Mouse (Mus musculus): ENCODE data around the gene Gm47429. TPM values are rescaled to one million over a fixed set of nuclear protein-coding genes. Genes with fewer than 3 reads are reported as not detected.
"Not testable (repeated sequence)": the region's sequence is repeated elsewhere in the genome, so short reads cannot be mapped to it uniquely, and the experiment has no call there.

Gm47429 gene
- not detected in 2 replicates for polyA plus RNA-seq (2012; ENCODE audit: insufficient read depth, insufficient read length, missing spikeins)

DNA sequence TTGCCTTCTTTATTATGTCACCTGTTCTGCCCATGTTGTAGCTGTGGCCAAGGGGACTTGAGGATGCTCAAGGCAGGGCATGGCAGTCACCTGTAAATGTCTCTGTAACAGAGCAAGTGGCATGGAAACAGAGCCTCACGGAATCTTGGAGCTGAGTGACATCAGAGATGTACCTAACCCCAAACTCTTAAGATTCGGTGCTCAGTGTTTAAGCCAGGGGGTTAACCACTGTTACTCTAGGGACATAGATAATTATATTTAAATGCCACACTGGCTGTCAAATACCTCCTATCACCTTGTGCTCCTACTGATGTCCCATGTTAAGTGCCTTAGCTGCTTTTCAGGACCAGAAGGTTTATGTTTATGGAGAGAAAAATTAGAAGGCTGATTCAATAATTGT, at the start of gene Gm47429:
Gene Gm47429, minus strand, starts transcription at position 101 of the 400 bp plus-strand sequence.
- Histone ChIP-seq H3K4me3 (ENCODE audit: insufficient read depth, low read length) (no peak within 1 kb of the TSS), H3K4me1 (ENCODE audit: control insufficient read depth, insufficient read depth, low read length) (no peaks in the 10 kb centered on the region), H3K27ac (ENCODE audit: insufficient read depth, low read depth, low read length) (no peak within 1 kb of the TSS)
- TF ChIP-seq CTCF (IDR thresholded peaks at IDR 0.05; ENCODE audit: low read depth, low read length) (no peak), POLR2A (IDR thresholded peaks at IDR 0.05; ENCODE audit: borderline replicate concordance, low read depth, low read length) (no peak)

DNA sequence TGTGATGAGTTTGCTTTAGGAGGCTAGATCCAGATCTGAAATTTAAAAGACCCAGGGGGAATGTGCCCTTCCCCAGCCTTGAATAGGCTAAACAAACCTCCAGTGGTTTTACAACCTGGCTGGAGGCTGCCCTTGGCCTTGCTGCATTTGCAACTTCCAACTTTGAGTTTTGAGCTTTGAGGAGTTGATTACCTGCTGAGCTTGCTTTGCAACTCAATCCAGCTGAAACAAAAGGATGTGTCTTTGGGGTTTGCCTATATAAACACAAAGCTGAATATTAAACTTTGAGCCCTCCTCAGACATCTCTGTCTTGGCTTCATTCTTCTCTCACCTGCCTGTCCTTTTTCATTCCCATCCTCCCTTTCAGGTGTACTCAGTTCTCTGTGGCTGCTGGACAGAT, 44.8 kb upstream of the Gm47429 start:
- H3K27ac ChIP-seq (ENCODE audit: insufficient read depth, low read depth, low read length); H3K4me3 ChIP-seq (ENCODE audit: insufficient read depth, low read length); H3K4me1 ChIP-seq (ENCODE audit: control insufficient read depth, insufficient read depth, low read length): not testable (repeated sequence)

DNA sequence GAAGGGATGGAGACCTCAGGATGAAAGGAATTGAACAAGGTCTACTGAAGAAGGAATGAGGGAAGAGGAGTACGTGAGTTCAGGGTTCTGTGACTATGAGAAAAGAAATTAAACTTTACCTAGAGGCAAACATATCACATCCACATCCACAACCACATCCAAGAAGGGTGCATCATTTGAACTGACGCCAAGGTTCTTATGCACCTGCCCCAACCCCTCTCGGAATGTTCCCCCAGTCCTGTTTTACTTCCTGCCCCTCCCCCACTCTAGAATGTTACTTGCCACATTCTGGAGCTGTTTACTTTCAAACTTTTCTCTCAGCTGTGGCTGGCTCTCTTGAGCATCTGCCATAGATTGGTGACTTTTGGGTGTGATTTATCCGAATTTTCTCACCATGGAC, 23.3 kb upstream of the Gm47429 start, which contains the start of gene Nutm2:
Gene Nutm2, plus strand, starts transcription at position 301 of the 400 bp plus-strand sequence.
- H3K4me1 ChIP-seq (ENCODE audit: control insufficient read depth, insufficient read depth, low read length): no peaks in the 10 kb centered on the region
- TF ChIP-seq CTCF (IDR thresholded peaks at IDR 0.05; ENCODE audit: low read depth, low read length) (no peak), POLR2A (IDR thresholded peaks at IDR 0.05; ENCODE audit: borderline replicate concordance, low read depth, low read length) (no peak)
- H3K27ac ChIP-seq (ENCODE audit: insufficient read depth, low read depth, low read length): no peak within 1 kb of the TSS
- H3K4me3 ChIP-seq (ENCODE audit: insufficient read depth, low read length): no peak within 1 kb of the TSS

GRCm38 (mm10) chr13:50464621-50465562, 21.2 kb upstream of the Gm47429 start:
- Histone ChIP-seq H3K4me1 (ENCODE audit: control insufficient read depth, insufficient read depth, low read length) (no peaks in the 10 kb centered on the region), H3K4me3 (ENCODE audit: insufficient read depth, low read length) (no peak overlapping the region), H3K27ac (ENCODE audit: insufficient read depth, low read depth, low read length) (no peak overlapping the region)
- TF ChIP-seq POLR2A (IDR thresholded peaks at IDR 0.05; ENCODE audit: borderline replicate concordance, low read depth, low read length) (no peak), CTCF (IDR thresholded peaks at IDR 0.05; ENCODE audit: low read depth, low read length) (no peak)

DNA sequence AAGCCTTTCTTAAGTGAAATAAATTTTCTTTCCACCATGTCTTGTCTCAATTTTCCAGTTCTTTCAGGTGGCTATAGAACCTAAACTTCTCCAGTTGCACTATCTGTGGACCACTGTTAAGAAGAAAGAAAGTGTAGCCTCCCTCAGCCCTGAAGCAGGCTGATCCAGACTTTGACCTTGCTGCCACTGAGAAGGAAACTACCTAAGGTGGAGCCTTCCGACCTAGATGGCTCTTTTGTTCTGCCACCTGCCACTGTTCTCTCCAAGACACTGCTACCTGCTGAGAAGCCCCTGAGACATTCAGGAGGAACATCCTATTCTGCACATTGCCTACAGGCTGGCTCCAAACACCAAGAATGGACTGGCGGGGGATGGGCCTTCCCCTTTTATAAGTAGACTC, 16.7 kb upstream of the Gm47429 start:
- not testable (repeated sequence) for H3K27ac ChIP-seq (ENCODE audit: insufficient read depth, low read depth, low read length); H3K4me3 ChIP-seq (ENCODE audit: insufficient read depth, low read length); H3K4me1 ChIP-seq (ENCODE audit: control insufficient read depth, insufficient read depth, low read length)

DNA sequence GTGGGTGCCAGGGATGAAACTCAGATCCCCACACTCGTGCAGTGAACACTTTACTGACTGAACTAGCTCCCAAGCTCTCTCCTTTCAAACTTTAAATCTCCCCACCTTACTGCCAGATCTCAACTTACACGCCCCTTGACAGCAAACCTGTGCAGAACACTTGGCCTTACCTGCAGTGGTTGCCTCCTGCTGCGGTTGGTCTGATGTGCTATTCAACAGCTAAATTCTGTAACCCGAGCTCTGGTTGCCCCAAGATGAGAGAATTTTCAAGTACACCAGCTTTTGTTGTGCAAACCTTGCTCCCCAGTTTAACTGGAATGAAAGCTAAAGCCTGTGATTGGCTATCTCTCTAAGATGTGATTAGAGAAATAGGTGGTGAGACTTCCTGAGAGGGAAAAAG, 9.7 kb upstream of the Gm47429 start:
- Histone ChIP-seq H3K4me3 (ENCODE audit: insufficient read depth, low read length) (no peak overlapping the region), H3K27ac (ENCODE audit: insufficient read depth, low read depth, low read length) (no peak overlapping the region), H3K4me1 (ENCODE audit: control insufficient read depth, insufficient read depth, low read length) (no peaks in the 10 kb centered on the region)
- TF ChIP-seq POLR2A (IDR thresholded peaks at IDR 0.05; ENCODE audit: borderline replicate concordance, low read depth, low read length): no peak
- TF ChIP-seq CTCF (IDR thresholded peaks at IDR 0.05; ENCODE audit: low read depth, low read length): no peak

GRCm38 (mm10) chr13:50452266-50452665, 8.6 kb upstream of the Gm47429 start:
- H3K4me1 ChIP-seq (ENCODE audit: control insufficient read depth, insufficient read depth, low read length); H3K4me3 ChIP-seq (ENCODE audit: insufficient read depth, low read length); H3K27ac ChIP-seq (ENCODE audit: insufficient read depth, low read depth, low read length): not testable (repeated sequence)

DNA sequence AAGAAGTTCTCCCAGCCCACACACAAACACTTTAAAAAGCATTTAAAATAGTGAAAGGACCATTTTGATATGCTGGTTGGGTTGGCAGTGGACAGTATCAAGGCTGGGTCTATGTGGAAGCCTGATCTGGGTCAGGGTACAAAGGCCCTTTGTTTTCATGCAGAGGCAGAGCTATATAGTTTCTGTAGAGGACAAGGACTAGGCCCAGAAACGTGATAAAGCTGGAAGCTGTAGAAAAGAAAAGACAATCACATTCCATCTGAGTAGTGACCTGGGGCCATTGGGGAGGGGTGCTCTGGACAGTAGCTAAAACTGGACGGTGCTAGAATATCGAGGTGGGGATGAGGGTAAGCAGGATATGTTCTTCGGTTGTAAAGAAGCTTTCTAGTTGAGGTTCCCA, 1.5 kb upstream of the Gm47429 start:
- no peak overlapping the region for H3K4me3 ChIP-seq (ENCODE audit: insufficient read depth, low read length)
- H3K27ac ChIP-seq (ENCODE audit: insufficient read depth, low read depth, low read length): no peak overlapping the region
- H3K4me1 ChIP-seq (ENCODE audit: control insufficient read depth, insufficient read depth, low read length): no peaks in the 10 kb centered on the region
- TF ChIP-seq CTCF (IDR thresholded peaks at IDR 0.05; ENCODE audit: low read depth, low read length) (no peak), POLR2A (IDR thresholded peaks at IDR 0.05; ENCODE audit: borderline replicate concordance, low read depth, low read length) (no peak)

DNA sequence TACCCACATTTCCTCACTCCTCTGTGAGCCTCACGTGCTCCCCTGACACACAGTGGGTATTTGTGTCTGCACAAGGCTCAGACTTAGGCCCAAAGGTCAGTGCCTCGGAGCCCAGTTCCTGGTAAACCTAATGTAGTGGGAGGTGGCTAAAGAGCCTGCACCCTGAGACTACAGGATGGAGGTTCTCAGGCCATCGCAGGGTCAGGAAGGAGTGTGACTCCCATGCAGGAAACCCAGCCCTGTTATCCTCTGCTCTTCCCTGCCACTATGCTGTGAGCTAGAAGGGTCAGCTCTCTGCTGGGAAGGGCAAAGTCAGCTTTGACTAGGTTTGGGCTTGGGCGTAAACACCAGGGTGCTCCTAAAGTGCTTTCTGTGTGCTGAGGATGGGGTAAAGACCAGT, 17.0 kb downstream of the Gm47429 start:
- no peak for TF ChIP-seq CTCF (IDR thresholded peaks at IDR 0.05; ENCODE audit: low read depth, low read length)
- TF ChIP-seq POLR2A (IDR thresholded peaks at IDR 0.05; ENCODE audit: borderline replicate concordance, low read depth, low read length): no peak
- Histone ChIP-seq H3K4me1 (ENCODE audit: control insufficient read depth, insufficient read depth, low read length) (no peaks in the 10 kb centered on the region), H3K4me3 (ENCODE audit: insufficient read depth, low read length) (no peak overlapping the region), H3K27ac (ENCODE audit: insufficient read depth, low read depth, low read length) (no peak overlapping the region)

DNA sequence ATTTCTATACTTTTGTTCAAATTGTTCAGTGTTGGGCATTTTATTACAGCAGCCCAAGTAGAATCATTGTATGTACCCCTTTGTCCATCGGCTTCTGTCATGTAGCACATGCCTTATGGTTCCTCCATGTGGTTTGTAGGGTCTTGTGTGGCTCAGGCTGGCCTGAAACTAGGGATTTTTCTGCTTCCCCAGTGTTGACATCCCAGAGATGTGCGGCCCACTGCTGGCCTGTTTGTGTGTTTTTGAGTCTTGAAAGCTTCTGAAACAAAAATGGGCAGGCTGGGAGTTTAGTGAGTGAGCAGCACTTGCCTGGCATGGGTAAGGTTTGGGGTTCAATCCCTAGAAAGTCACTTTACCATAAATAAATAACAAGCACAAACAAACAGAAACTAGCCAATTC, 19.2 kb downstream of the Gm47429 start:
- H3K4me3 ChIP-seq (ENCODE audit: insufficient read depth, low read length): no peak overlapping the region
- no peak overlapping the region for H3K27ac ChIP-seq (ENCODE audit: insufficient read depth, low read depth, low read length)
- no peaks in the 10 kb centered on the region; the same call in 1 of the 2 replicates for H3K4me1 ChIP-seq (ENCODE audit: control insufficient read depth, insufficient read depth, low read length)
- TF ChIP-seq POLR2A (IDR thresholded peaks at IDR 0.05; ENCODE audit: borderline replicate concordance, low read depth, low read length) (no peak), CTCF (IDR thresholded peaks at IDR 0.05; ENCODE audit: low read depth, low read length) (no peak)

Data from bone marrow macrophage, adult 2 months (primary cell).